Mouse (Mus musculus) Muller cell, postnatal 12 days (primary cell): ENCODE results near the gene 1810062G17Rik.

Source experiments
- DNase-seq: peaks from one replicate; pipeline ENCODE4 v3.0.0-alpha.2; 2015; ENCODE audit errors: inconsistent ontology term

Gene 1810062G17Rik

DNA sequence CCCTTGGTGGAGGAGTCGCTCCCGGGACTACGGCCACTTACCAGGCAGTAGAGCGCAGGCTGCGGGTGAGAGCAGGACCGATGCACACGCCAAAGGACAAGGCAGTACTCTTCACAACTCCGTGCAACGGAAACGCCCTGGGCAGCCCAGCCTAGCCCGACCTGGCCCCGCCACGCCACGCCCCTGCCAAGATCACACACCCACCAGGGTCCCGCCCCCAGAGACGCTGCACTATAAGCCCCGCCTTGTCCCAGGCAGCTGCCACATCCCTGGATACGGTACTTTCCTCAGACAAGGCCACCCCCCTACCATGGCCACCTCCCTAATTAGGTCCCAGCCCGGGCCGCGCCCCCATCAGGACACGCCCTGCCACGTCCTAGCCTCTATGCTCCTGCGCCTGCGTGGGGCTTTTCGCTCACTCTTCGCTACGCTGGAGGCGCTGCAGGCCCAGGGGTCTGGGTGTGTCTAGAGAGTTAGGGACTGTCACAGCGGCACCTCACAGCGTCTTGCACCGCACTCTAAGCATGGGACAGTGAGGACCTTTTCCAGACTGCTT lies at the start of gene 1810062G17Rik, which contains the start of gene Anxa5:
Gene 1810062G17Rik, plus strand, starts transcription at position 406 of the 556 bp plus-strand sequence.
Gene Anxa5, minus strand, starts transcription at position 363 of the 556 bp plus-strand sequence.
- peak; percentile 100 for DNase-seq

DNA sequence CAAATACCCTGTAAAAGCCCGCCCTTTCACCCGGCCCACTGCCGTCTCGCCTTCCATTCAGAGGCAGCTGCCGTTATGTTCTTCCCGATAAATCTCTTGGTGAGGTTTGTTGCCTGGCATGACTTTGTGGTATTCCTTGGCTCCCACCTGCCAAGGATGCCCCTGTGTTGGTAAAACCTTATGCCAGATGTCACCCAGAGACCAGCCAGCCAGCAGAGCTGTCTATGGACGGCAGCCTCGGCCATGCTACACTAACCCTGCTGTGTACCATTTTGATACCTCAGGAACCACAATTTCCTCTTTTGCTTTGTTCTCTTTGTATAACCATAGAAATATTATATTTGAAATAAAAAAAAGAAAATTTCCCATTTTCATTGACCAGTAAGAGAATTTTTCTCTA lies 48.4 kb upstream of the 1810062G17Rik start:
- no peak for DNase-seq

GRCm38 (mm10) chr3:36430360-36430759 lies 45.4 kb upstream of the 1810062G17Rik start:
- DNase-seq: no peak

DNA sequence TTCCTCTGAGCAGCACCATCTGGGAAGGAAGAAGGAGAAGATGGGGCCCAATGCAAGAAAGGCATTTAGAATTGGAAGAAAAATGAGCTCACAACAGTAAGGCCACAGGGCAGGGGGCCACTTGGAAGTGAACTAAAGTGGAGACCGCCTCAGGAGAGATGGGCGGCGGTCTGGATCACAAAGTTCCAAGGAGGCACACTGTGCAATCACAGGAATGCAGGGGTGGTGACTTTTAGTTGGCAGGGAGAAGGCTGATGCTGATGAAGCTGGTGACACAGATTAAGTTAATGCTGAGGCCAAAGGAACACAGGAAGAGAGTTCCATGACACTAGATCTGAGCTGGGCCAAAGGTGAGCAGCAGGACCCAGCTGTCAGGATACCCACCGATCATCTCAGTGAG lies 35.5 kb upstream of the 1810062G17Rik start:
- no peak for DNase-seq

DNA sequence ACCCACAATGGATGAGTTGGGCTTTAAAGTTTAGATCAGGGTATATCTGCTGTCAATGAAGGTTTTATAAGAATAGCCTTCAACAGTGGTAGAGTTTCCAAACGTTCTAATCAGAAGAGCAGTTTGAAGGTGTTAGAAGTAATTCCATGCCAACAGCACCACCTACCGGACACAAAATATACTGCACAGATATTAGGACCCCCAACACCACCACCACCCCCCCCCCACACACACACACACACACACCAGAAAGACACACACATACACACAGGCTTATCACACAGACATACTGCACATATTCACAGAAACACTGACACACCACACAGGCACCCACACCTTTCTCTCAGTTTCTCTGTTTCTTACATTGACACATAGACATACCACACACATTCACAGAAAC lies 33.3 kb upstream of the 1810062G17Rik start:
- peak; percentile 57 for DNase-seq

DNA sequence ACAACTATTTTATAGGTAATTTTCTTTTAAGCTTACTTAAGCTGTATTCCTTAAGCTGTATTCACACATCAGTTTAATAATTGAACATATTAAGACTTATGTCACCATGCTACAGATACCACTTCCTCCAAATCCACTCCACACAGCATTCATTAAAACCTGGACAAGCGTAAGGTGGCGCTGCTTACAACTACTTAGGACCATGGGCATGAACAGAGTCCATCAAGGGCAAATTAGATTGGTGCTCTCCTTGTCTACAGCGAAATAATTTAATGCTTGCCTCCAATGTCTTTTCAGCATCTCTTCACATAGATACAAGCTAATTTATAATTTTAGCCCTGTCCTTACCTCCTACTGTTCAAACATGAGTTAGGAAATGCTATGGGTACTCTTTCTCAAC lies 29.7 kb upstream of the 1810062G17Rik start:
- DNase-seq: no peak

- no peak for DNase-seq
Measured at GRCm38 (mm10) chr3:36446506-36446905, 29.2 kb upstream of the 1810062G17Rik start.

DNA sequence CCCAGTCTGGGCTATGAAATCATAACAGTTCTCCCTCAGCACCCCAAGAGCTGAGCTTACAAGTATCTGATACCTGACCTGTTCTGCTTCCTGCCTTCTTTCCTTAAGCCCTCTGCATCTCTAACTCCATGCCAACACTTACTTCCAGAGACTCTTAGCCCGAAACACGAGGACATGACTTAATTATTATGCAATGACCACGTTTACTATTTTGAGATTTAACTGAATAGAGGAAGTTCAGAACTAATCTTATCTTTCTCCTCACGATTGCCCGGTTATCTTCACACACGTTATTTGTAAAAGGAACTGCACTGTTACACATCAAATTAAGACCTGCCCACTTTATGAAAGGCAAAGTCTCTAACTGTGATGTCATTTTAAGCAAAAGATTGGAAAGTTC lies 28.8 kb upstream of the 1810062G17Rik start:
- DNase-seq: no peak

DNA sequence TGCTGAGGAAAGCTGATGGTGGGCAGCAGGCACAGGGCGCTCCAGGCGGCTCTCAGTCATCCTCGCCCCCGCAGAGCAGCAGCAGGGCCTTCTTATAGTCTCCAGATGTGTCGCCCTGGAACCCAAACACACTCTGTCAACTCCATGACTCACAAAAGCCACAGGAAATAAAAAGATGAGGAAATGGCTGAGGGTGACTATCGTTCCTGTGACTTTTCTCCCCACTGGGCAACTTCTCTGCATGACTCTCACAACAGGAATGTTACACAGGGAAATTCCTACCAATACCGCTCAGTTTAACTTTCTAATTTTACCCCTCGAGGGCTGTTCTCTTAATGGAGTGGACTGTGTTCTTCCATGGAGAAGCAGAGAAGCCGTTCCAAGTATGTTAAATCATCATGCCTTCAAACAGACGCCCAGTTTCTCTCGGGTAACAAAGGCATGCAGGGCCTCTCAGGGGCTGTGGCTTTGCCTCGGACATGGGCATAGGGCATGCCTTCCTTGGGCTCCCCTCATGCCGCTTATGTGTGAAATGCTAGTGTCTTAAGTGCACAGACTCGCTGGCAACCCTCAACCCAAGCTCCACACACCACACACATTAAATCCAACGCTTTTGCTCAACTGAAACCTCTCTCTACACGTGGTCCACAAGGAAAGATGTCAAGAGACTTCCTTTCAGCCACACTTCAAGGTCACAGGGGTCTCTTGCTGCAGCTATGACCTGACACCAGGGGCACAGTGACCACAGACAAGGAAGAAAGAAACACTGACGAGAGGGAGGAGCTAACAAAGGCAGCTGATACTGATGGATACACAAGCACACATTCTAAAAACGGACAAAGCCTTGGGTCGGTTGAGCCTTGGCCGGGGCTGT lies 26.2 kb upstream of the 1810062G17Rik start:
- DNase-seq: peak; percentile 92

- no peak for DNase-seq
Measured at GRCm38 (mm10) chr3:36452502-36452901, 23.2 kb upstream of the 1810062G17Rik start.

DNA sequence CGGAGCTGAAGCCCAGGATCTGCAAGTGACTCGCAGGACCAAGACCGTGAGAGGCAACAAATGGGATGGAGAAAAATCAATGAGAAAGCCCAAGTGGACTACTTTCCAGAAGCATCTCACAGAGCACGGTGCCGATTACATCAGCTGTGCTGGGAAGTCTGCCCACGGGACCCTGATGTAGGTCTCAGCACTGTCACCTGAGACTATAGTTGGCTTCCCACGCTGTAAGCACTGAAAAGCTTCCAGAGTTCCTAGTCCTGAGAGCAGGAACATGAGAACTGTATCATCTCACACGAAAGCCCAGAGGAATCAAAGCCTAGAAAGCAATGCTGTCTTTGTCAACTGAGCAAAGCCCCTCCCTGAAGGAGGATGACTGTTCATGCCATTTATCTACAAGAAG lies 20.6 kb upstream of the 1810062G17Rik start:
- DNase-seq: no peak

GRCm38 (mm10) chr3:36455566-36455965 lies 20.2 kb upstream of the 1810062G17Rik start:
- no peak for DNase-seq

DNA sequence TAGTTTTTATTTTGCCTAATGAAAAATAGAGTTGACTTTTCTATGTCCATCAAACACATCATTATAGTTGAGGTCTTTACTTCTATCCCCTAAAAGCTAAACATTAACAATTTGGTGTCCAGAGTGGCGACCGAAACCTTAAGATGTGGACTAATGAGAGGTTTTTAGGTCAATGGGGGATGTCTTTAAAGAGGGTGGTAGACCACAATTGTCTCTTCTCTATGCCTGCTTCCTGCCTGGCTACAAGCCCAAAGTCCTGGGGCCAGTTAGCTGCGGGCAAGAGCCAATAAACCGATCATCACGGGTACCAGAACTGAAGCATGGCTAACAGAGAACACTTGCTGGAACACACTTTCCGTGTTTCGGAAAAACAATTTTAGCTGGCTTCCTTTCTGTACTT lies 15.0 kb upstream of the 1810062G17Rik start:
- peak; percentile 74 for DNase-seq

- no peak for DNase-seq
Measured at GRCm38 (mm10) chr3:36461819-36462218, 13.9 kb upstream of the 1810062G17Rik start.

- DNase-seq: no peak
Measured at GRCm38 (mm10) chr3:36462348-36462747, 13.4 kb upstream of the 1810062G17Rik start.

GRCm38 (mm10) chr3:36465538-36465937 lies 10.2 kb upstream of the 1810062G17Rik start:
- DNase-seq: no peak

GRCm38 (mm10) chr3:36467632-36468031 lies 8.1 kb upstream of the 1810062G17Rik start:
- DNase-seq: peak; percentile 72

DNA sequence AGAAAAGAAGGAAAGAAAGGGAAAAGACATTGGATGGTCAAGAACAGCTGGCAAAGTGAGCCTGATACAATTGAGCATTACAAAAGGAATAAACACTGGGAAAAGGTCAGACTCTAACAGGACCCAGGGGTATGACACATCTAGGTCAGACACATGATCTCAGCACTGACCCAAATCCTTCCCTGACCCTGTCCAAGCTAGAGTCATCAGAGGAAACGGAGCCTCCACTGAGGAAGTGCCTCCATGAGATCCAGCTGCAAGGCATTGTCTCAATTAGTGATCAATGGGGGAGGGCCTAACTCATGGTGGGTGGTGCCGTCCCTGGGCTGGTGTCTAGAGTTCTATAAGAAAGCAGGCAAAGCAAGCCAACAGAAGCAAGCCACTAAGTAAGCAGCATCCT lies 6.9 kb upstream of the 1810062G17Rik start:
- DNase-seq: peak; percentile 69

GRCm38 (mm10) chr3:36471856-36472255 lies 3.9 kb upstream of the 1810062G17Rik start:
- DNase-seq: no peak

GRCm38 (mm10) chr3:36473222-36473621 lies 2.5 kb upstream of the 1810062G17Rik start:
- no peak for DNase-seq

- no peak for DNase-seq
Measured at GRCm38 (mm10) chr3:36474421-36474820, 1.3 kb upstream of the 1810062G17Rik start.

DNA sequence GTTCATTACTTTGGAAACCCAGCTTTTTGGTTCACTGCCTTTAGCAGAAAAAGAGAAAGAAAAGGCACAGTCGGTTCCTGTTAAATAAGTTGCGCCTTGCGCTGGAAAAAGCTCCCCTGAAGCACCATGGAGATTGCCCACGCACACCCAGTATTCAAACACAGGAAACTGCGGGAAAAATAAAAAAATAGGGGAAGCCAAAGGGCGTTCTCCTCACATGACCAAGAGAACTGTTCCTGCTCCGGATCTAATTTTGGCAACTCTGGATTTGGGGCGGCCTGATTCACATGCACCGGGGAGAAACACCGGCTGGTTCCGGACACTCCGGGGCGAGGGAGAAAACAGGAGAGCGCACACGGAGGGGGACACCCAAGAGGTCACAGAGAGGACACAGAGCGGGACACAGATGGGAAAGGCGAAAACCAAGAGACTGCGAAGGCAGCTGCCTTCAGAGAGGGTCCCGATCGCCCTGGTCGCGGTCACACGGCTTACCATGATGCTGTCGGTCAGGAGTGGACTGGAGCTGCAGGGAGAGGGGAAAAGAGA lies 726 bp upstream of the 1810062G17Rik start:
- DNase-seq: no peak
